Mouse (Mus musculus): ENCODE measurements around the gene Mtg1.

The Mtg1 gene

DNA sequence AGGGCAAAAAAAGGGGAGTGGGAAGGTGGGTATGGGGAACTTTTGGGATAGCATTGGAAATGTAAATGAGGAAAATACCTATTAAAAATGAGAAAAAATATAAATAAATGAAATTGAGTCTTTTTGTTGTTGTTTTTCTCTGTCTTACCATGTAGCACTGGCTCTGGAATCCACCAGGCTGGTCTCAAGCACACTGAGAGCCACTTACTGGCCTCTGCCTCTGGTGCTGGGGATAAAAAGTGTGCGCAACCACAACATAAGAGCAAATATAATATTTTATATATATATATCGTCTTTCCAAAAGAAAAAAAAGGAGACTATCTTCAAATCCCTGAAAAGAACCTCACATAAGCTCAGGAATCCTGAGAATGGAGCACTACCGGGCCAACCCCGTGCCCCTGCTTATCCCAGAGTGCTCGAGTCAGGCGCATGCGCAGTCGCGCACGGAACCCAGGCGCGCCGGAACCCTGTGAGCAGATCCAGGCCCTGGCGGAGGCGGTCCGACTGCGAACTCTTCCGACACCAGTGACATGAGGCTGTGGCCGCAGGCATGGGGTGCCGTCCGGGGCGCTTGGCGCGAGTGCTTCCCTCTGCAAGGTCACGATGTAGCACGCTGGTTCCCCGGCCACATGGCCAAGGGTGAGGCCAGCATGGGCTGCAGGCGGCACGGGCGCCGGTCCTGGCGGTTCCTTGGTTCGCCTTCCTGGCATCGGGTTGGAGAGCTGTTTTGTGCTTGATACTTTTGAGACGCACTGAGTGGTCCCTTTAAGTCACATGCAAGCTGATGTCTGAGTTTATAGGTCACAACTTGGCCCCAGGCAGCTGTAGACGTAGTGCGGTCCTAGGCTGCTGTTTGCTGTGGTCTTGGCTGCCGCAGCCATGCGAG, at the start of gene Mtg1:
Gene Mtg1, plus strand, starts transcription at position 430 of the 886 bp plus-strand sequence.
- DNase-seq = peak; percentile 97

GRCm38 (mm10) chr7:140090601-140091000, 46.8 kb upstream of the Mtg1 start:
- DNase-seq = no peak

GRCm38 (mm10) chr7:140092924-140093528, 44.3 kb upstream of the Mtg1 start, which contains the start of gene Prap1:
Prap1 (plus strand) TSS chr7:140093395.
- DNase-seq = no peak

GRCm38 (mm10) chr7:140094954-140095353, 42.4 kb upstream of the Mtg1 start:
- no peak for DNase-seq

GRCm38 (mm10) chr7:140095556-140095955, 41.8 kb upstream of the Mtg1 start:
- DNase-seq = no peak

DNA sequence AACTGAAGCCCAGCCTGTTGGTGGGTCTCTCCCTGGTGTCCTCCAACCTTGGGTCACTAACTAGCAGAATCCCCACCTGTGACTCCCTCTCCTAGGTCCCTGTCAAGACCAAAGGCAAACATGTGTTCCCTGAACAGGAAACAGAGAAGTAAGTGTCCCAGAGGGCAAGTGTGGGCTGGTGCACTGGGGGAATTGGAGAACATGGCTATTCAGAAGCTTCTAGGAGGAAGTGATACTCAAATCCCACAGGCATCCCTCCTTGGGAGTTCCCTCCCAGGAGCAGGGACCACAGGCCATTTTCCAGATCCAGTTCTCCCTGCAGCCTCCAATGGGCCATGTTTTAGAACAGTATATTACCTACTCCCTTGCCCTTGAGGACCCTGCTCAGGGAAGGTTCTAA, 41.3 kb upstream of the Mtg1 start:
- DNase-seq = no peak

- DNase-seq = no peak
Measured at GRCm38 (mm10) chr7:140098466-140098865, 38.9 kb upstream of the Mtg1 start.

- DNase-seq = no peak
Measured at GRCm38 (mm10) chr7:140101498-140101897, 35.9 kb upstream of the Mtg1 start.

- DNase-seq = peak; percentile 85
Measured at GRCm38 (mm10) chr7:140101993-140102860, 35.1 kb upstream of the Mtg1 start, which contains the start of gene Fuom. Fuom (minus strand) TSS chr7:140102441.

DNA sequence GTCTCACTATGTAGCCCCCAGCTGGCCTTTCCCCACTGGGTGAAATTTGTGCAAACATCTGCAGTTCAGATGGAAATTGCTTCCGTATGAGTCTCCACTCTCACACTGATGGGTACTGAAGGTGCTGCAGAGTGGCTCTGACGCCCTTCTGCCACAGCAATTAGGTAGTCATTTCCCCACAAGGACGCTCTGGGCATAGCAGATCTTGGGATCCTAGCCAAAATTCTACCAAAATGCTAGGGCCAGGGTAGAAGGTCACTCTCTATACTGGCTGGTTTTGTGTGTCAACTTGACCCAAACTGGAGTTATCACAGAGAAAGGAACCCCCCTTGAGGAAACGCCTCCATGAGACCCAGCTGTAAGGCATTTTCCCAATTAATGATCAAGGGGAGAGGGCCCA, 33.4 kb upstream of the Mtg1 start:
- DNase-seq = no peak

- no peak for DNase-seq
Measured at GRCm38 (mm10) chr7:140111943-140112342, 25.4 kb upstream of the Mtg1 start.

DNA sequence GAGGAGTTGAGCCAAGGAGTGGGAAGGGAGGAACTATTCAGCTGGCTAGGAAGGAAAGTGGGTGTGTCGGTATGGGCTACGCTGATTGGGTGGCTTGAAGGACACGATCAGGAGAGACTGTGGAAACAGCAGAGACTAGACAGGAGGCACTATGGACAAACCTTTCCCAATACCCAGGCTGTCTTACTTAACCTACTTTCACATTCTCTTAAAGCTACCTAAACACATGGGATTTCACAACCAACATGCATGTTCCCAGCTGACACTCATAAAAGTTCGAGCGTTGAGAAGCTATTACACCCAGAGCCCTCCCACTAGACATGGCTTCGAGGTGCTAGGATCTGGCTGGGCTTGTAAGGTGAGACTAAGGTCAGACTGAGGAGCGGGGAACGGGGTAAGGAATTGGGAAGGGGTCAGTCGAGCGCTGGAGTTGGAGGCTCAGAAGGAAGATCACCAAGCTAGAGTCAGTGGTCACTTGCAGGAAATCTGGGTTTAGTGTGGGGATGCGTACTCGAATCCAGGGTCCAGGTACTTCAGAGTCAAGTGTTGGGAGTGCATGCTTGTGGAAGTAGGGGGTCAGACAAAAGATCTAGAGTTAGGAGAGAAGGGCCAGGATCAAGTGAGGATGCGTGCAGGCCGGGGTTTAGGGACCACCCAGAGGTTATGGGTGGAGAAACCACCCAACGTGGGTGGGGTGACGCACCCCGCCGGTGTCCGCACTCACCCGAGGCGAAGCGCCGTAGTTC, 21.6 kb upstream of the Mtg1 start, which contains the start of gene Paox:
Gene Paox, plus strand, starts transcription at position 217 of the 746 bp plus-strand sequence.
- peak; percentile 78 for DNase-seq

GRCm38 (mm10) chr7:140116329-140117054, 20.9 kb upstream of the Mtg1 start, which contains the start of gene Echs1:
Echs1 (minus strand) TSS chr7:140116476.
- peak; percentile 93 for DNase-seq

DNA sequence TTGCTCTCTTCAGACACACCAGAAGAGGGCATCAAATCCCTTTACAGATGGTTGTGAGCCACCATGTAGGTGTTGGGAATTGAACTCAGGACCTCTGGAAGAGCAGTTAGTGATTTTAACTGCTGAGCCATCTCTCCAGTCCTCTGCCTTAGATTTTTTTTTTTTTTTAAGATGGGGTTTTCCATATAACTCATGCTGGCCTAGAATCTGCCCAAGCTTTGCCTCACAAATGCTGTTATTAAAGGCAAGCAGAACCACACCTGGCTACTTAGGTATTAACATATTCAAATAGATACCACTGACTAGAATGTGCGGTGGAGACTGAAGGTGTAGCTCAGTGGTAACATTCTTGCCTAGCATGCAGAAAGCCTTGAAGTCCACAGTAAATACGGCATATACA, 16.9 kb upstream of the Mtg1 start:
- no peak for DNase-seq

- no peak for DNase-seq
Measured at GRCm38 (mm10) chr7:140121338-140121910, 15.9 kb upstream of the Mtg1 start.

DNA sequence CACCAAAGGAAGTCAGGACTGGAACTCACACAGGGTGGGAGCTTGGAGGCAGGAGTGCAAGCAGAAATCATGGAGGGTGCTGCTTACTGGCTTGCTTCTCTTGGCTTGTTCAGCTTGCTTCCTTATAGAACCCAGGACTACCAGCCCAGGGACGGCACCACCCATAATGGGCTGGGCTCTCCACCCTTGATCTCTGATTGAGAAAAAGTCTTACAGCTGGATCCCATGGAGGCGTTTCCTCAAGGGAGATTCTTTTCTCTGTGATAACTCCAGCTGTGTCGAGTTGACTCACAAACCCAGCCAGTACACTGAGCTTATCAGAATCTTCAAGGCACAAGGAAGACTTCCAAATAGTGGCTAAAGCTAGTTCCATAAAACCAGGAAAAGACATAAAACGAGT, 14.6 kb upstream of the Mtg1 start:
- no peak for DNase-seq

DNA sequence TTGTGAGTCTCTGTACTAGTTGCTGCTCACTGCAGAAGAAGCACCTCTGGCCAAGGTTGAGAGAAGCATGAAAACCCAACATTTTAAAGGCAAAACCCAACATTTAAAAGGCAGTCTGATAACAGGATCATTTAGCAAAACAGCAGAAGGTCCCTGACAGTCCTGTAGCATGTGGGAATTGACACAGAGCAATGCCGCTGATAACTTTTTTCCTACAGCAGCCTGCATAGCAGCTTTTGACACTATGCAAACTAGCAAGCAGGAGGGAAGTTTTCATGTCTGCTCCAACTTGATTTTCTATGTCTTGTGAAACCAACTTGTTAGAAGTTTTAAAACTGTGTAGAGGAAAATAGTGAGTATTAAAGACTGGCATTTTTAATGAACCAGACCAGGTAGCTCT, 13.0 kb upstream of the Mtg1 start:
- no peak for DNase-seq

- DNase-seq = peak; percentile 97
Measured at GRCm38 (mm10) chr7:140125278-140126021, 11.9 kb upstream of the Mtg1 start.

DNA sequence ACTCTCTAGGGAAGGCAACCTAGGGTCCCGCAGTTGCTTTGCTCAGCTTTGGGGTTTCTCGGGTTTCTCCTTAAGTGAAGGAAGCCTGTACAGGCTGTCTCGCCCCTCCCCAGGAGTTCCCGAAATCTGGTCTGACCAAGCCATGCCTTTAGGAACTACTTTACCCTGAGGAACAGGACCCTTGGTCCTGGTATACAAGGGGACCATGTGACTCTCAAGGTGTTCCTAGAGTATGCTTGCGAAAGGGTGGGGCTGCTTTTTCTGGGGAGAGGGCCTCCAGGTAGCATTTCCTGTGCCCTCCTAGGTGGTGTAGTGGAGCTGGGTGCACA, 11.4 kb upstream of the Mtg1 start:
- no peak for DNase-seq

DNA sequence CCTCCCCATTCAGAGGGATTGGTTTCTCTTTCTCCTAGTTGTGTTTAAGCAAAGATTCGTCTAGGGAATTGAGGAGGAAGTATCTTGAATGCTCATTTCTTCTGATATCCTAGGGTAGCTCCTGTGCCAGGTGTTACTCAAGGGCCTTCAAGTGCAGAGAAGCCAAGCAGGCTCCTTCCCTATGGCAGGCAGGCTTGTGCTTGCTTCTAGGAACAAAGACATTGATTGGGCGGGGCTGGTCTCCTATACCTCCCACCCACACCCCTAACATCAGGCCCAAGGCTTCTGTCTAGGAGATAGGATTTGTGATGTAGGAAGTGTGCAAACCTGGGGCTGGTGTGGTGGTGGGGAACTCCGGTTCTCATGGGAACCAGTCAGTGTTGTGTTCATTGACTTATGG, 10.4 kb upstream of the Mtg1 start:
- DNase-seq = no peak

DNA sequence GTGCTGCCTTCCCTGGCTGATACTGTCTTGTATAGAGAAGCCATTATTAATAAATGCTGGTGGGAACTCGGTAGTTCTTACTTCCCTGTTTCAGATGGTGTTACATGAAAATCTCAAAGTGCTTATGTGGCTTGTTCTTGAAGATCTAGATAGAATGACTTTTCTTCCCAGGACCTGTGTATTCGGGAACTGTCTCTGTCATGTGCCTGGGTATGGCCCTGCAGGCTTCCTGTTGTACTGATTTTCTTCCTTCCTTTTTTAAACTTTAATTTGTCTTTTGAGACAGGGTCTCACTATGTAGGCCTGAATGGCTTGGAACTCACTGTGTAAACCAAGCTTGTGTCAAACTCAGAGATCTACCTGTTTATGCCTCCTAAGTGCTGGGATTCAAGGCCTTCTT, 9.5 kb upstream of the Mtg1 start:
- DNase-seq = no peak

Data from liver (tissue).